Mouse (Mus musculus) A20 (cell line): ENCODE measurements around the gene Asb8.

Source experiments
- DNase-seq: peaks from one replicate; pipeline ENCODE4 v3.0.0-alpha.2; 2011; ENCODE audit warnings: low read depth, low spot score

Gene Asb8

GRCm38 (mm10) chr15:98116287-98116686, 49.1 kb downstream of the Asb8 start:
- no peak for DNase-seq

- DNase-seq, result no peak
These were observed 49.7 kb downstream of the Asb8 start for GRCm38 (mm10) chr15:98115779-98116163.

GRCm38 (mm10) chr15:98114852-98115778, 50.3 kb downstream of the Asb8 start:
- DNase-seq, result no peak

- DNase-seq, result no peak
These were observed 51.1 kb downstream of the Asb8 start for GRCm38 (mm10) chr15:98114098-98114851.

GRCm38 (mm10) chr15:98111791-98112190, 53.6 kb downstream of the Asb8 start:
- DNase-seq, result no peak

GRCm38 (mm10) chr15:98108297-98109152, 56.9 kb downstream of the Asb8 start:
- peak; percentile 87 for DNase-seq

- no peak for DNase-seq
These were observed 57.6 kb downstream of the Asb8 start for GRCm38 (mm10) chr15:98107703-98108296.

- no peak for DNase-seq
These were observed 58.2 kb downstream of the Asb8 start for GRCm38 (mm10) chr15:98107230-98107629.

GRCm38 (mm10) chr15:98106506-98106905, 58.9 kb downstream of the Asb8 start:
- DNase-seq, result no peak

- DNase-seq, result no peak
These were observed 63.0 kb downstream of the Asb8 start for GRCm38 (mm10) chr15:98102401-98102800.

GRCm38 (mm10) chr15:98098519-98098918, 66.9 kb downstream of the Asb8 start:
- DNase-seq, result peak; percentile 93

GRCm38 (mm10) chr15:98096957-98097356, 68.5 kb downstream of the Asb8 start:
- DNase-seq, result peak; percentile 55

- no peak for DNase-seq
These were observed 70.5 kb downstream of the Asb8 start for GRCm38 (mm10) chr15:98094905-98095304.

- DNase-seq, result peak; percentile 97
These were observed 72.1 kb downstream of the Asb8 start, which contains the start of gene Senp1 for GRCm38 (mm10) chr15:98093121-98094011. Gene Senp1 (minus strand): TSS chr15:98093744.

- no peak for DNase-seq
These were observed 72.9 kb downstream of the Asb8 start, which contains the start of gene Pfkm for GRCm38 (mm10) chr15:98092372-98093120. Gene Pfkm (plus strand): TSS chr15:98092589.

GRCm38 (mm10) chr15:98091841-98092240, 73.6 kb downstream of the Asb8 start:
- no peak for DNase-seq

- peak; percentile 84 for DNase-seq
These were observed 75.8 kb downstream of the Asb8 start for GRCm38 (mm10) chr15:98089421-98090183.

- DNase-seq, result peak; percentile 68
These were observed 76.5 kb downstream of the Asb8 start for GRCm38 (mm10) chr15:98088889-98089288.
